Mouse (Mus musculus) cerebellum, adult 2 months (tissue): ENCODE data around the gene Jup. TPM values are rescaled to one million over a fixed set of nuclear protein-coding genes. Genes with fewer than 3 reads are reported as not detected.
A peak's percentile ranks its signal among the peaks of the same experiment; 100 is the strongest.

Source experiments
- DNase-seq, 2 experiments: peaks; one replicate each; pipeline ENCODE4 v3.0.0; 2021
- H3K27ac ChIP-seq: fragments of 200-500 bp; 2 replicates; pipeline ENCODE4 v1.5.1; 2012; ENCODE audit warnings: low read length, control low read depth, inconsistent platforms; ENCODE audit not compliant: insufficient read depth
- H3K27me3 ChIP-seq: fragments of 200-500 bp; 2 replicates; pipeline ENCODE4 v1.6.1; 2012; ENCODE audit warnings: inconsistent platforms, mild to moderate bottlenecking, low read length, moderate library complexity; ENCODE audit not compliant: control insufficient read depth, insufficient read depth
- H3K4me1 ChIP-seq: fragments of 200-500 bp; 2 replicates; pipeline ENCODE4 v1.6.1; 2011; ENCODE audit warnings: low read length; ENCODE audit not compliant: control insufficient read depth, insufficient read depth
- H3K4me3 ChIP-seq: fragments of 200-500 bp; replicated peaks from 2 replicates; pipeline ENCODE3; 2011; ENCODE audit warnings: mild to moderate bottlenecking, low read depth, low read length, control low read depth; ENCODE audit not compliant: insufficient read depth
- CTCF ChIP-seq: fragments of 200-500 bp; IDR thresholded peaks from 2 replicates; pipeline ENCODE4 v1.5.1; 2011; ENCODE audit warnings: low read depth, mild to moderate bottlenecking, control low read depth, low read length, moderate library complexity, borderline replicate concordance; ENCODE audit not compliant: insufficient read depth
- POLR2A ChIP-seq: fragments of 200-500 bp; IDR thresholded peaks from 2 replicates; pipeline ENCODE4 v1.6.1; 2011; ENCODE audit warnings: low read length, control low read depth, borderline replicate concordance; ENCODE audit not compliant: insufficient read depth
- WGBS: fragments of 180-500 bp; shearing (Covaris S2); methylation state at CpG from one replicate; pipeline ENCODE4 v1.1.7; 2018; 5-methylcytosine and 5-hydroxymethylcytosine counted together
- polyA plus RNA-seq: library from polyadenylated mRNA; depleted of rRNA; stranded (reverse); fragments of >200 nt; gene quantifications from 2 replicates; pipeline ENCODE4 v1.2.3, GENCODE M21; 2012

Gene Jup
- polyA plus RNA-seq, 1 experiment = 127 TPM

- H3K4me3 ChIP-seq = peak within 1 kb of the TSS; percentile 52
- peak; percentile 88 to 90 for DNase-seq
- 4% methylated on average over 92 of the region's 93 CpGs for WGBS
- no peak within 1 kb of the TSS for H3K27ac ChIP-seq
- TF ChIP-seq CTCF = peak; percentile 71
- no peak for TF ChIP-seq POLR2A
- H3K4me1 ChIP-seq = peaks cover 16% of the 10 kb centered on the region
- no peaks in the 10 kb centered on the region for H3K27me3 ChIP-seq
Measured at GRCm38 (mm10) chr11:100414021-100414913, 16.7 kb upstream of the Jup start, which contains the start of gene P3h4. TSS of gene P3h4 (minus strand) at chr11:100414836.

GRCm38 (mm10) chr11:100413541-100413940 lies 16.0 kb upstream of the Jup start:
- Histone ChIP-seq H3K4me3 (peak overlapping the region; percentile 52), H3K4me1 (peaks cover 23% of the 10 kb centered on the region), H3K27ac (no peak overlapping the region), H3K27me3 (no peaks in the 10 kb centered on the region)
- TF ChIP-seq POLR2A (no peak), CTCF (no peak)
- DNase-seq = no peak
- 89% methylated on average over 11 of the region's 11 CpGs for WGBS

GRCm38 (mm10) chr11:100411736-100412135 lies 14.2 kb upstream of the Jup start:
- TF ChIP-seq CTCF (no peak), POLR2A (no peak)
- Histone ChIP-seq H3K27ac (no peak overlapping the region), H3K27me3 (no peaks in the 10 kb centered on the region), H3K4me3 (no peak overlapping the region), H3K4me1 (peaks cover 38% of the 10 kb centered on the region)
- DNase-seq = no peak
- WGBS = 93% methylated on average over 11 of the region's 11 CpGs

GRCm38 (mm10) chr11:100409686-100410085 lies 12.1 kb upstream of the Jup start:
- Histone ChIP-seq H3K27me3 (no peaks in the 10 kb centered on the region), H3K4me3 (no peak overlapping the region), H3K4me1 (peaks cover 45% of the 10 kb centered on the region), H3K27ac (no peak overlapping the region; the same call in 1 of the 2 replicates)
- TF ChIP-seq POLR2A = no peak
- no peak for TF ChIP-seq CTCF
- WGBS = 15% methylated on average over 3 of the region's 3 CpGs
- peak in 1 of 2 experiments; percentile 60 for DNase-seq

- TF ChIP-seq CTCF (no peak), POLR2A (no peak)
- peaks cover 44% of the 10 kb centered on the region for H3K4me1 ChIP-seq
- H3K27ac ChIP-seq = peak overlapping the region; percentile 63; the same call in 1 of the 2 replicates
- H3K27me3 ChIP-seq = no peaks in the 10 kb centered on the region
- DNase-seq = no peak
- WGBS = 93% methylated on average over 12 of the region's 12 CpGs
- H3K4me3 ChIP-seq = no peak overlapping the region
Measured at GRCm38 (mm10) chr11:100408835-100409462, 11.4 kb upstream of the Jup start.

- no peak overlapping the region for H3K4me3 ChIP-seq
- no peaks in the 10 kb centered on the region for H3K27me3 ChIP-seq
- peak; percentile 80 to 83 for DNase-seq
- H3K27ac ChIP-seq = peak overlapping the region; percentile 63
- 32% methylated on average over 10 of the region's 10 CpGs for WGBS
- no peak for TF ChIP-seq POLR2A
- peak; percentile 72 for TF ChIP-seq CTCF
- H3K4me1 ChIP-seq = peaks cover 41% of the 10 kb centered on the region
Measured at GRCm38 (mm10) chr11:100408076-100408834, 10.7 kb upstream of the Jup start.

- Histone ChIP-seq H3K27ac (peak overlapping the region; percentile 93), H3K4me3 (peak overlapping the region; percentile 17), H3K4me1 (peaks cover 45% of the 10 kb centered on the region), H3K27me3 (no peaks in the 10 kb centered on the region)
- TF ChIP-seq POLR2A (no peak), CTCF (no peak)
- DNase-seq = peak; percentile 89 to 98
- WGBS = 24% methylated on average over 5 of the region's 5 CpGs
Measured at GRCm38 (mm10) chr11:100406995-100407705, 9.6 kb upstream of the Jup start.
